Mouse (Mus musculus) neural tube, embryonic 11.5 days (tissue): ENCODE data around the gene Mlf2. TPM values are rescaled to one million over a fixed set of nuclear protein-coding genes. Genes with fewer than 3 reads are reported as not detected.

Experiments used
- ATAC-seq: fragments of 200-750 bp; cut with Nextera tagmentation; 2 replicates; pipeline ENCODE4 v1.8.0; 2017; ENCODE audit warnings: moderate number of reproducible peaks, mild to moderate bottlenecking, moderate TSS enrichment, moderate library complexity; ENCODE audit not compliant: insufficient read depth, low FRiP score, low TSS enrichment
- DNase-seq: peaks from one replicate; pipeline ENCODE4 v3.0.0-alpha.2; 2015; ENCODE audit warnings: low spot score
- H3K27ac ChIP-seq: fragments of 300-500 bp; sonication (generic); 2 replicates; pipeline ENCODE4 v1.5.1; 2014; ENCODE audit warnings: low read depth, mild to moderate bottlenecking, low read length
- H3K27me3 ChIP-seq: fragments of 300-500 bp; sonication (generic); 2 replicates; pipeline ENCODE4 v1.6.1; 2014; ENCODE audit warnings: mild to moderate bottlenecking, low read length, mixed read lengths; ENCODE audit not compliant: control insufficient read depth, insufficient read depth
- H3K36me3 ChIP-seq: fragments of 300-500 bp; sonication (generic); 2 replicates; pipeline ENCODE4 v1.6.1; 2014; ENCODE audit warnings: mild to moderate bottlenecking, low read length, moderate library complexity, mixed read lengths; ENCODE audit not compliant: control insufficient read depth, insufficient read depth
- H3K4me1 ChIP-seq: fragments of 300-500 bp; sonication (generic); 2 replicates; pipeline ENCODE4 v1.6.1; 2014; ENCODE audit warnings: low read length, mixed read lengths; ENCODE audit not compliant: control insufficient read depth, insufficient read depth
- H3K4me2 ChIP-seq: fragments of 300-500 bp; sonication (generic); 2 replicates; pipeline ENCODE4 v1.6.1; 2014; ENCODE audit warnings: low read depth, mild to moderate bottlenecking, moderate library complexity
- H3K4me3 ChIP-seq: fragments of 300-500 bp; sonication (generic); 2 replicates; pipeline ENCODE4 v1.5.1; 2014; ENCODE audit warnings: low read depth, low read length
- H3K9ac ChIP-seq: fragments of 300-500 bp; sonication (generic); 2 replicates; pipeline ENCODE4 v1.6.1; 2014; ENCODE audit warnings: mild to moderate bottlenecking, low read length
- H3K9me3 ChIP-seq: fragments of 300-500 bp; sonication (generic); 2 replicates; pipeline ENCODE4 v1.6.1; 2016; ENCODE audit warnings: low read length; ENCODE audit not compliant: control insufficient read depth
- WGBS: fragments of 180-500 bp; shearing (Covaris S2); extraction: QIAGEN DNeasy Blood & Tissue Kit; methylation state at CpG from one replicate; pipeline ENCODE4 v1.1.7; 2014; 5-methylcytosine and 5-hydroxymethylcytosine counted together
- polyA plus RNA-seq: library from polyadenylated mRNA; unstranded; fragments of >200 nt; fragmentation: Nextera tagmentation; extraction: Ambion mirVana; gene quantifications from 2 replicates; pipeline ENCODE4 v1.2.1, GENCODE M21; 2014

Gene Mlf2
- polyA plus RNA-seq, result 468 and 513 TPM in 2 replicates

DNA sequence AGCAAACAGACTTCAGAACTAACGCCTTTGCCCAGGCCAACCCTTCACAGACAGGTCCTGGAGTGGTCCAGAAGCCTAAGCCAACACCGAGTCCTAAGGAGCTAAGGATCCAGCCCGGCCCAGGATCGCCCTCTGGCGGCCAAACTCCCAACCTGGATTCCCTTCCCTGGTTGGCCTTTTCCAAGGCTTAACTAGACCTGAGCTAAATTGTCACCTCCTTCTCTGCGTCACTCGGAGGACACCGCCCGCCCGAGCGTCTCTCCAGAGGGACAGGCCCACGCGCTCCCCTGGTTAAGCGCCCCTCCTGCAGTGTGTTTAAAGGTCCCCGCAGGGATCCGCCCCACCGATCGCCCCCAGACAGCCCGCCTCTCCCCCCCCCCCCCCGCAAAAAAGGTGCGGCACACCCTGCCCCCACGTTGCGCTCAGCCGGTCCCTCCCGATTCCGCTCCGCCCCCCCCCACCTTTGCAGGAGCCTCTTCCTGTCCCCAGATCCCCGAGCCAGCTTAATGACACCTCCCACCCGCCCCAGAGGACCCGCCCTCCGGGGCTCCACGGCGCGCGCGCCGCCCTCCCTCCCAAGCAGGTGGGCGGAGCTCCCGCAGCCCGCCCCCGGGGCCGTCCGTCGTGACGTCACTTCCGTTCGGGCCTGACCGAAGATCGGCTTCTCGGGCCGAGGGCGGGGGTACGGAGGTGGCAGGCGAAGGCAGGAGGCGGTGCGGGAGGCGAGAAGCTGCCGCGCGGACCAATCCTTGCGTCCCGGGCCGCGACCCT, at the start of gene Mlf2:
Mlf2 (plus strand) TSS at position 633 of the 771 bp plus-strand sequence.
- Histone ChIP-seq H3K27ac (peak within 1 kb of the TSS; percentile 87), H3K27me3 (no peaks in the 10 kb centered on the region), H3K4me1 (peaks cover 14% of the 10 kb centered on the region), H3K36me3 (peaks cover 14% of the 10 kb centered on the region), H3K9me3 (no peaks in the 10 kb centered on the region), H3K4me2 (peak within 1 kb of the TSS; percentile 94), H3K9ac (peak within 1 kb of the TSS; percentile 96), H3K4me3 (peak within 1 kb of the TSS; percentile 97)
- WGBS, result 0% methylated on average over 38 of the region's 64 CpGs
- DNase-seq, result peak; percentile 99
- ATAC-seq, result peak; percentile 89

DNA sequence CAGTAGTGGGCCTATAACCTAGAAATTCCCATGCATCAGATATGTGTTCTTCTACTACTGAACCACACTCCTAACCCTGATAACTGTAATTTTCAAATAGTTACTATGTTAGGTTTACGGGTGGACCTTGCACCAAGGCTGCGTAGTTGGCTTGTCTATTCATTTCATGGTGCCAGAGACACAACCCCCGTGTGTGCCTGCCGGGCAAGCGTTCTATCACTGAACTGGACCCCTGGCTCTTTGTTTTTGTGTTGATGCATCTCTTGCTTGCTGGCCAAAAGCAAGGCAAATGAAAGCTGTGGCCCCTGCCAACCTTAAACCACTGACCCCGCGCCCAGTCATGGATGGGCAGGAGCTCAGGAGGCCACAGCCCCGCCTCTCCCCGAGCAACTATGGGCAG, 49.4 kb upstream of the Mlf2 start:
- WGBS, result 93% methylated on average over 9 of the region's 9 CpGs
- DNase-seq (no peak), ATAC-seq (no peak)
- H3K4me1 ChIP-seq, result no peaks in the 10 kb centered on the region
- no peak overlapping the region for H3K9ac ChIP-seq
- no peak overlapping the region for H3K4me2 ChIP-seq
- no peak overlapping the region for H3K27ac ChIP-seq
- H3K9me3 ChIP-seq, result no peaks in the 10 kb centered on the region
- no peaks in the 10 kb centered on the region for H3K27me3 ChIP-seq
- H3K36me3 ChIP-seq, result no peaks in the 10 kb centered on the region
- no peak overlapping the region for H3K4me3 ChIP-seq

DNA sequence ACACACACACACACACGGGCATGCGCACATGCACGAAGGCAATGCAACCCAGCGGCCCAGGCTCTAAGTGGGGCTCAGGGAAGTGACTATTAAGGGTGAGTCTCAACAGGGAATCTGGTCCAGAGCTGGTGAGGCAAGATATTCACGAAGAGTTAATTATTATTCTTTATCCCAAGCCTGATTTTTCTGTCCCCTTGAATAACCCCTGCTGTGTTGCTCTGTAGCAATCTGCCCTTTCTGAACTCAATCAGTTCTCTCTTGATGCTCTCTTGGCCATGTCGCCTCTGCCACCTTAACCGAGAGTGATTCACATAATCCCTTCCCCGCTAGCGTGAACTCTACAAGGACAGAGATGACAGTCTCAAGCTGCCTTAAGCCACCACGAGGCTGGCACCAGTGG, 47.8 kb upstream of the Mlf2 start:
- Histone ChIP-seq H3K4me1 (no peaks in the 10 kb centered on the region), H3K9ac (no peak overlapping the region), H3K27me3 (no peaks in the 10 kb centered on the region), H3K27ac (no peak overlapping the region), H3K36me3 (no peaks in the 10 kb centered on the region), H3K9me3 (no peaks in the 10 kb centered on the region), H3K4me2 (no peak overlapping the region), H3K4me3 (no peak overlapping the region)
- WGBS, result 73% methylated on average over 10 of the region's 10 CpGs
- ATAC-seq (no peak), DNase-seq (no peak)

DNA sequence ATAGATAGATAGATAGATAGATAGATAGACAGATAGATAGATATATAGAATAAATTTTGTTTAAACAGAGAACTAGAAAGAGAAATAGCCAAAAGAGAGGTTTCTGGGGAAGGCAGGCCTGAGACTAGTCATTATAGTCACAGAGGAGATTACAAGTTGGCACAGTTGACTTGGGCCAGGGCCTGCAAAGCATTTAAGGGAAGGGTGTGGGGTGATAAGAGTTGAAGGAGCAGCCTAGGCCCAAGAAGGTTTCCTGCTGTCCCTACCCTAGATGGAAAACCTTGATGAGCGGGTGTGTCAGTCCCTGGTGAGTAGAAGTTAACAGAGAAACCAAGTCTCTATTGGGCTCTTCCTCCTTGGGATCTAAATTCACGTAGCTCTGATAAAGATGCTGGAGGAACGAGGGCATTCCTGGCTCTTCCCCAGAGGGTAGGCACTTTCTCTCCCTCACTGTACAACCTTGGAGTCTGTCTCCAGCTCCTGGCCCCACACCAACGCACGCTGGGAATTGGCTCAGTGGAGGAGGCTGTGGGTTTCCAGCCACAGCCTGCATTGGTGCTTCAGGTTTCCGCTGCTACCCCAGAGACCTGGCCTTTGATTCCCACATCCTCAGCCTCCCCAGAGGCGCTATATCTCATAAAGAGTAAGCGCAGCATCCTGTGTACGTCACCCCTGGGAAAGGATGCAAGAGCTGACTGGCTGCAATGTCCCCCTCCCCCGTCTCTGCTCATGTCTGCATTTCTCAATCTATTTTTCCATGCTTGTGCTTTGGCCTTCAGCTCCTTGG, 46.3 kb upstream of the Mlf2 start:
- WGBS, result 75% methylated on average over 10 of the region's 10 CpGs

DNA sequence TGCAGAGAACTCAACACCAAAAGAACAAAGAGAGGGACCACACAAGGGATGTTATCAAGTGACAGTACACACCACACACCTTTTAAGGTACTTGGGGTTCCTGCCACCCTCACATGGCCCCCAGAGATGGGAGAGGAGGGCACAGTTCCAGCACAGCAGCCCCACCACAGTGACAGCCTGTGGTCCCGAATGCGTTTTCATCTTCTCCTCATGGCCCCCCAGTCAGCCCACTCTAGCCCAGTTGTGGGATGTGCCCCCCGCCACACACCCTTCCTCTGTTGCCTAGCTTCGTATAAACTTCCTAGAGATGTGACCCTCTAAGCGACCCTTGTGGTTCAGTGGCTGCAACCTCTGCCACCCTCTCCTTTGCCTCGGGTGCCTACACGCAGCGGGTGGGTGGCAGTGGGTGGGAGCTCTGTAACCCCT, 45.2 kb upstream of the Mlf2 start:
- DNase-seq (no peak), ATAC-seq (no peak)
- no peaks in the 10 kb centered on the region for H3K36me3 ChIP-seq
- no peaks in the 10 kb centered on the region for H3K9me3 ChIP-seq
- H3K4me3 ChIP-seq, result no peak overlapping the region
- H3K4me2 ChIP-seq, result no peak overlapping the region
- no peaks in the 10 kb centered on the region for H3K27me3 ChIP-seq
- WGBS, result 90% methylated on average over 8 of the region's 8 CpGs
- no peak overlapping the region for H3K9ac ChIP-seq
- H3K4me1 ChIP-seq, result no peaks in the 10 kb centered on the region
- no peak overlapping the region for H3K27ac ChIP-seq

More for the DNA sequence above, 46.3 kb upstream of the Mlf2 start:
- Histone ChIP-seq H3K9me3 (no peaks in the 10 kb centered on the region), H3K36me3 (no peaks in the 10 kb centered on the region), H3K27me3 (no peaks in the 10 kb centered on the region), H3K27ac (no peak overlapping the region), H3K4me1 (no peaks in the 10 kb centered on the region), H3K4me2 (no peak overlapping the region), H3K9ac (no peak overlapping the region), H3K4me3 (no peak overlapping the region)
- ATAC-seq (no peak), DNase-seq (no peak)

DNA sequence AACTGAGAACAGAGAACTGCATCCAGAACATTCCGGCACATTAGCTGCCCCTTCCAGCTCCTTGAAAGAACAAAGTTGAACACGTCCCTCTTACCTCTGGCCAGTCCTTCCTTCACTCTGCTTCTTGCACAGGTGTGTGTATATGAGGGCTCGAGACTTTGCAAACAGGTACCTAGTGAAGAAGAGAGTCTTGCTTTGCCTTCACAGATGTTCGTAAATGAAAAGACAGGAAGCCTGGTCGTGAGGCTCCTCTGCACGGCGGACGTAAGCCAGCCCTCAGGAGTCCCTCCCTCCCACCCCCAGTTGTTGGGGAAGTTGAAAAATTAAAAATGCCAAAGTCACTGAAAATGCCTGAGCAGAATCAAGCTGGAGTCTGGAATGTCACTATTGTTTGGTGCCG, 43.2 kb upstream of the Mlf2 start, which contains the start of gene Cd4:
Cd4 (minus strand) TSS at position 236 of the 400 bp plus-strand sequence.
- Histone ChIP-seq H3K4me3 (no peak within 1 kb of the TSS), H3K9ac (no peak within 1 kb of the TSS), H3K9me3 (no peaks in the 10 kb centered on the region), H3K4me2 (no peak within 1 kb of the TSS), H3K27ac (no peak within 1 kb of the TSS), H3K4me1 (no peaks in the 10 kb centered on the region), H3K27me3 (no peaks in the 10 kb centered on the region), H3K36me3 (no peaks in the 10 kb centered on the region)
- DNase-seq (no peak), ATAC-seq (no peak)
- WGBS, result 94% methylated on average over 9 of the region's 9 CpGs

DNA sequence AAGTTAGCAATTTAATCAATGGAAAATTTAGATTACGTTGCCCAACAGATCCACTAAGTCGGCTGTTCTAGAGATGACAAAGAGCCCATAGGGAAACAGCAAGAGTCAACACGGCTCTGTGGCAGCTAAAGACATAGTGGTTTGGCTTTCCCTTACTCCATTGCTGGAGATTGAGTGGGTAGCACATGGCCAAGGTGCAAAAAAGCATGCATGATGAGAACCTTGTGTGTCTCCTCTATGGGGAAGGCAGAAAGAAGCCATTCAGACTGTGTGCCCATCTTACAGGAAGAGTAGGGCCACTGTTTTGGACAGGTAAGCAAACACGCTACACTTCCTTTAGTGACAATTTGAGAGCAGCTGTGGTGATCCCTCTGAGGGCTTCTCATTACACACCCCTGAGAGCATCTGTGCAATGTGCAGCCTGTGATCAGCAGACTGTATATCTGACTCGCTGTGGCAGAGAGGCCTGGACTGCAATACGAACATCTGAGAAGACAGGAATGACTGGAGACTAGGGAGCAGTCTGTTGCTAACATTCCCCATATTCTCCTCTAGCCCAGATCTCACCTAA, 42.5 kb upstream of the Mlf2 start:
- Histone ChIP-seq H3K27me3 (no peaks in the 10 kb centered on the region), H3K4me3 (no peak overlapping the region), H3K9me3 (no peaks in the 10 kb centered on the region), H3K36me3 (no peaks in the 10 kb centered on the region), H3K9ac (no peak overlapping the region), H3K4me2 (no peak overlapping the region), H3K4me1 (no peaks in the 10 kb centered on the region), H3K27ac (no peak overlapping the region)
- WGBS, result 91% methylated on average over 6 of the region's 6 CpGs
- DNase-seq (no peak), ATAC-seq (no peak)

DNA sequence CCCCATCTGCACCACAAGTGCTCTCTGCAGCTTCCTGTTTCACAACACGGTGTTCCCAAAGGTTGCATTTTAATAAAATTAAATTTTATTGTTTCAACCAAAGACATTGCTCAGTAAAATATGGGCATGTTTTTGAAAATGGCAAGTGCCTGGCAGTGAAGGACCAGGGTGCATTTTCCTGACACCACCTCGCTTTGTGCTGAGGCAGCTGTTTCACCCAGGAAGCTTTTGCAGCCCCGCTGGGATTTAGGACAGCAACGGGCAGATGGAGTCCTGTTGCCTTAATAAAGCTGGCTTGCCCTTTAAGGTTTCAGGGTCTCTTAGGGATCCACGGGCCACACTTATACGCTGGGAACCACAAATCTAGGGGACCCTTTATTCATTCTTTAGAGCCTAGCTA, 40.2 kb upstream of the Mlf2 start:
- 65% methylated on average over 6 of the region's 6 CpGs for WGBS
- Histone ChIP-seq H3K27me3 (no peaks in the 10 kb centered on the region), H3K27ac (no peak overlapping the region), H3K4me2 (no peak overlapping the region), H3K9ac (no peak overlapping the region), H3K4me1 (no peaks in the 10 kb centered on the region), H3K9me3 (no peaks in the 10 kb centered on the region), H3K36me3 (no peaks in the 10 kb centered on the region), H3K4me3 (no peak overlapping the region)
- DNase-seq (no peak), ATAC-seq (no peak)
